Mouse (Mus musculus) duodenum, adult 2 months (tissue): Measurements from ENCODE around the gene Hoxd3. TPM values are rescaled to one million over a fixed set of nuclear protein-coding genes. Genes with fewer than 3 reads are reported as not detected.

ENCODE experiments used
- polyA plus RNA-seq: library from polyadenylated mRNA; depleted of rRNA; stranded (reverse); fragments of >200 nt; gene quantifications from 2 replicates; pipeline ENCODE4 v1.2.3, GENCODE M21; 2012; ENCODE audit warnings: low replicate concordance; rRNA removed

Hoxd3 gene
- 0.56 and 0.64 TPM in 2 replicates for polyA plus RNA-seq

GRCm38 (mm10) chr2:74711721-74712621 lies at the start of gene Hoxd3, which contains the start of gene Hoxd4:
TSS of gene Hoxd3 (plus strand) at chr2:74711927.
TSS of gene Hoxd4 (plus strand) at chr2:74711929.

GRCm38 (mm10) chr2:74667842-74668357 lies 43.8 kb upstream of the Hoxd3 start, which contains the start of gene Hoxd13:
TSS of gene Hoxd13 (plus strand) at chr2:74668310.

GRCm38 (mm10) chr2:74674881-74675665 lies 36.7 kb upstream of the Hoxd3 start, which contains the start of gene Hoxd12:
TSS of gene Hoxd12 (plus strand) at chr2:74675013.

GRCm38 (mm10) chr2:74678891-74679595 lies 32.7 kb upstream of the Hoxd3 start, which contains the start of gene Hoxd11:
TSS of gene Hoxd11 (plus strand) at chr2:74679557.

GRCm38 (mm10) chr2:74691022-74691951 lies 20.4 kb upstream of the Hoxd3 start, which contains the start of gene Hoxd10:
TSS of gene Hoxd10 (plus strand) at chr2:74691924.

GRCm38 (mm10) chr2:74697567-74698121 lies 14.1 kb upstream of the Hoxd3 start, which contains the start of gene Hoxd9:
TSS of gene Hoxd9 (plus strand) at chr2:74697727.

GRCm38 (mm10) chr2:74704393-74704998 lies 7.2 kb upstream of the Hoxd3 start, which contains the start of gene Hoxd8:
TSS of gene Hoxd8 (plus strand) at chr2:74704615.

GRCm38 (mm10) chr2:74726551-74726950 lies 14.8 kb downstream of the Hoxd3 start, which contains the start of gene Gm28230:
TSS of gene Gm28230 (plus strand) at chr2:74726728.

GRCm38 (mm10) chr2:74762522-74763244 lies 51.0 kb downstream of the Hoxd3 start, which contains the start of gene Hoxd1:
TSS of gene Hoxd1 (plus strand) at chr2:74762980.

Other genes with a start within 250 kb of the Hoxd3 start
- 2.2 and 3.4 TPM in 2 replicates for gene Lnpk, start 132.5 kb upstream of the Hoxd3 start, polyA plus RNA-seq
- gene Evx2, start 52.4 kb upstream of the Hoxd3 start, polyA plus RNA-seq: not detected in 2 replicates
- gene Hoxd13, start 43.6 kb upstream of the Hoxd3 start, polyA plus RNA-seq: not detected in 2 replicates
- gene Hoxd12, start 36.9 kb upstream of the Hoxd3 start, polyA plus RNA-seq: not detected in 2 replicates
- not detected in 2 replicates for gene Hoxd11, start 32.4 kb upstream of the Hoxd3 start, polyA plus RNA-seq
- not detected in 2 replicates for gene Hoxd10, start 20.0 kb upstream of the Hoxd3 start, polyA plus RNA-seq
- 0.11 and 0.49 TPM in 2 replicates for gene Hoxd9, start 14.2 kb upstream of the Hoxd3 start, polyA plus RNA-seq
- gene Hoxd8, start 7.3 kb upstream of the Hoxd3 start, polyA plus RNA-seq: 0.49 and 3.7 TPM in 2 replicates
- gene Hoxd4, start within 50 bp of the Hoxd3 start, polyA plus RNA-seq: 2.0 and 4.0 TPM in 2 replicates
- gene Gm28230, start 14.8 kb downstream of the Hoxd3 start, polyA plus RNA-seq: 0.07 and 0.09 TPM in 2 replicates
- gene Hoxd1, start 51.1 kb downstream of the Hoxd3 start, polyA plus RNA-seq: not detected in 2 replicates
- 76.8 and 113 TPM in 2 replicates for gene Mtx2, start 113.9 kb downstream of the Hoxd3 start, polyA plus RNA-seq